Mouse (Mus musculus) duodenum, adult 2 months (tissue): ENCODE data around the gene Slc13a4. TPM values are rescaled to one million over a fixed set of nuclear protein-coding genes. Genes with fewer than 3 reads are reported as not detected.

Experiments used
- polyA plus RNA-seq: library from polyadenylated mRNA; depleted of rRNA; stranded (reverse); fragments of >200 nt; gene quantifications from 2 replicates; pipeline ENCODE4 v1.2.3, GENCODE M21; 2012; ENCODE audit warnings: low replicate concordance; rRNA removed

The Slc13a4 gene
- 0.04 and 0.07 TPM in 2 replicates for polyA plus RNA-seq

DNA sequence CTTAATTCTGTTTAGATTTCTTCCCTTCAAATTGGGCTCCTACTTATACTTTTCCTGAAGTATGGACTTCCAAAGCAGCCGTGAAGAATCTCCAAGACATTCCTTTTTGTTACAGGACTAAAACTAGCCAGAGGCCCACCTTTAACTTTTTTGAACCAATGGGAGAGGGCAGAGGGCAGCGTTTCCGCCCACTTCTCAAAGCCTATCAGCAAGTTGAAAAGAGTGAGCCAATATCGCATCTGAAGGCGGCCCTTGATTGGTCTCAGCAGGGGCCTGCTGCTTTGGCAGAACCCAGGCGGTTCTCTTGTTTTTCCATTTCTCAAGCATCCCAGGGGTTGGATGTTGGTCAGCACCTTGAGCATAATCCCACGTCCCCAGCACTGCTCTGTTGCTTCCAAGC is at the start of gene Slc13a4:
Gene Slc13a4 (minus strand): TSS at position 95 of the 400 bp plus-strand sequence.

DNA sequence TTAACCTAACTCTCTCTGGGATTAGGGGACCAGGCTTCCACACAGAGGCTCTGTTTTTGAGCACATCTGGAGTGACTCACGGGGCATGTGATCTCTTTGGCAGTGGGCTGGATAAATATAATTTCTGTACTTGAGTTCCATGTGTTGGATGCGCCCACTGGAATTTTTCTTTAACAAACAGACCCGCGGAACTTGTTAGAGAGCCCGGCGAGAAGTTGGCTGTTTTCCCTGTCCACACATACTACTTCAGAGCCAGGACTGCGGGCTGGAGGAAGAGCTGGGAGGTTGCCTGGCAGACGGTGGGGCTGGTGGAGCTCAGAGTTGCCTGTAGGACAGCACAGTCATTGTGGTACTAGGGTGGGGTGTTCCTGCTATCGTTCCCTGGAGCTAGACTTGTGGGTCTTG is 18.2 kb upstream of the Slc13a4 start, which contains the start of gene Fam180a:
Gene Fam180a (minus strand): TSS at position 31 of the 405 bp plus-strand sequence.

Other genes with a start within 250 kb of the Slc13a4 start
- gene Cnot4, start 174.4 kb downstream of the Slc13a4 start, polyA plus RNA-seq, result 2.8 and 3.5 TPM in 2 replicates
- gene Nup205, start 130.7 kb downstream of the Slc13a4 start, polyA plus RNA-seq, result 3.7 and 6.8 TPM in 2 replicates
- gene Fam180a, start 18.0 kb upstream of the Slc13a4 start, polyA plus RNA-seq, result 0.16 and 0.18 TPM in 2 replicates
- gene Mtpn, start 231.8 kb upstream of the Slc13a4 start, polyA plus RNA-seq, result 87.9 and 125 TPM in 2 replicates